Comparison of ENCODE assay signal across 17 mouse cellular contexts in genomic region chr15:94532956-94533355, GRCm38 (mm10).
"Had no signal": no experiment of that assay in that cellular context is flagged by ENCODE, and none has a peak within 500 bp of the region (broad histone marks: within the 10 kb centered on the region; RNA-seq: fewer than 3 reads in every experiment).

No protein-coding gene starts in this region.

- H3K4me1 ChIP-seq: midbrain, embryonic 10.5 days; midbrain, embryonic 12.5 days; neural tube, embryonic 13.5 days; neural tube, embryonic 15.5 days had no signal

- DNase-seq: lung, adult 18-20 months; lung, embryonic 14.5 days; lung, postnatal 4 days; midbrain, embryonic 14.5 days; retina, postnatal 1 day; right cerebral cortex, adult 18-20 months; right cerebral cortex, postnatal 25 days; right cerebral cortex, postnatal 4 days; spleen, adult 18-20 months; thymus, adult 2 months; thymus, postnatal 25 days; thymus, postnatal 4 days had no signal

- H3K27me3 ChIP-seq: midbrain, embryonic 12.5 days; neural tube, embryonic 13.5 days; neural tube, embryonic 15.5 days had no signal

- H3K9ac ChIP-seq: liver, embryonic 14.5 days; lung, embryonic 14.5 days; midbrain, embryonic 12.5 days; neural tube, embryonic 13.5 days; neural tube, embryonic 15.5 days had no signal

- H3K4me3 ChIP-seq: midbrain, embryonic 10.5 days; midbrain, embryonic 12.5 days; neural tube, embryonic 13.5 days; neural tube, embryonic 15.5 days had no signal

- H3K9me3 ChIP-seq: midbrain, embryonic 10.5 days; midbrain, embryonic 12.5 days; neural tube, embryonic 13.5 days; neural tube, embryonic 15.5 days had no signal

- H3K4me2 ChIP-seq: lung, embryonic 14.5 days; midbrain, embryonic 12.5 days; neural tube, embryonic 13.5 days; neural tube, embryonic 15.5 days had no signal

- H3K36me3 ChIP-seq: midbrain, embryonic 12.5 days; neural tube, embryonic 13.5 days had no signal

- H3K27ac ChIP-seq: liver, embryonic 14.5 days; midbrain, embryonic 10.5 days; midbrain, embryonic 12.5 days; neural tube, embryonic 13.5 days; neural tube, embryonic 15.5 days had no signal
